Mouse (Mus musculus): ENCODE data around the gene Dnttip1.

The Dnttip1 gene

DNA sequence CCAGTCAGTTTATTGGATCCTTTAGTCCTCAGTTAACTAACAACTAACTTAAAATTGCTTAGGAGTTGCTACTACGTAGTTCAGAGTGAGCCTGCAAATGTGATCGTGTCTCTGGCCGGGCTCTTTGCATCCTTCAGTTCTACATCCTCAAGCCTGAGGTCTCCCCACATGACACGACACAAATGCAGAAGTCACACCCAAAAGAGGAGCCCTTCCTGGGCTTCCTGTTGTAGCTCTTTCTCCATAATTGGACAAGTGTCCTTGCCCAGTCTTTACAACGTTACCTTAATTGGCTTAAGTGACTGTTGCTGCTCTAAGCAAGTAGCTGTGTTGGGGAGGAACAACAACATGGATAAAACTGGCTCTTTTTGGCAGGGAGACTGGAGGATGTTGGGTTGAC is 69.6 kb downstream of the Dnttip1 start:
- no peak for DNase-seq

DNA sequence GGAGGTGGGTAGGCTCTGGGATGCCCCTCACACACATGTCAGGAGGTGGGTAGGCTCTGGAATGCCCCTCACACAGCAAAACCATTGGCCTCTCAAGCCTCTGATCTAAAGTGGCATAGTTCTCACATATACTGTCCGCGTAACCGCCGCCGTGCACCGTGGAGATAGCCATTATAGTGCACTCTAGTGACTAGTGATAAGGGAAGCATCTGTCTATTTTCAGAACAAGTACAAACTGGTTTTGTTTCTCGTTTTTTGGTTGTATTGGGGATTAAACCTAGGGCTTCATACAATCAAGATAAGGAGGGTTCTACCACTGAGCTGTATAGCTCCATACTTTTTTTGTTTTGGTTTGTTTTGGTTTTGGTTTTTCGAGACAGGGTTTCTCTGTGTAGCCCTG is 70.0 kb downstream of the Dnttip1 start:
- DNase-seq = no peak

DNA sequence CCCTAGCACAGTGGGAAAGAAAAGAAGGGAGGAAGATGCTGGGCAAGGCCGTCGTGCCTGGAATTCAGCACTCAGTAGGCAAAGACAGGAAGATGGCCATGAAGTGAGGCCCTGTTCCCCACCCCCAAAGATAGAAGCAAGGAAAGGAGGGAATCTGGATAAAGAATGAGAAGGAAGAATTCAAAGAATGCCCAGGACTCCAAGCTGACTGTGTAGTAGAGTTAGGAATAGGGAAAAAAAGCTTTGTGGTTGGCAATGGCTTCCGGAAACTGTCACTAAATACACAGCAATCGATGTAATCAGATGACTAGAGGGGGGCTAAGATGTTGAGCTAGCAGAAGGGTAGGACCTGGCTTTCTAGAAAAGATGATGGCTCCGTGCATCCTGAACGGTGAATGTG is 71.4 kb downstream of the Dnttip1 start:
- DNase-seq = no peak

DNA sequence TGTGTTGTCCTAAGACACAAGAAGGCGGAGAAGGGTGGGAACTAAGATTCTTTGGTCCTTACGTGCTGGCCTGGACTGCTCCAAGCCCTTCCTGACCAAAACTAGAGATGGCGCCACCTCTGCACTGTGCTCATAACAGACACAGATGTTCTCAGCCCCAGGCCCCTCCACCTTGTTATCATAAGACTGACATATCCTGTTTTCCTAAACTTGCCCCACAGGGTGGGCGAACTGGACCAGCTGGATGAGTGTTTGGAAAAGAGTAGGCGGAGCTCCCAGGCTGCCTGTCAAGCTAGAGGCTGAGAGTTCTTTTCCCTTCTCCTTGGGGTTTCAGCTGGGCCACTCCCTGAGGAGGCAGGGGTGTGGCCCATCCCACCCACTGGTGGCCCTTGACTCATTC is 71.9 kb downstream of the Dnttip1 start:
- DNase-seq = peak; percentile 58
